Mouse (Mus musculus): ENCODE results near the gene Btbd11. TPM values are rescaled to one million over a fixed set of nuclear protein-coding genes. Genes with fewer than 3 reads are reported as not detected.

Gene Btbd11
- polyA plus RNA-seq, 1 experiment from 2014 or later = 10.5 TPM

DNA sequence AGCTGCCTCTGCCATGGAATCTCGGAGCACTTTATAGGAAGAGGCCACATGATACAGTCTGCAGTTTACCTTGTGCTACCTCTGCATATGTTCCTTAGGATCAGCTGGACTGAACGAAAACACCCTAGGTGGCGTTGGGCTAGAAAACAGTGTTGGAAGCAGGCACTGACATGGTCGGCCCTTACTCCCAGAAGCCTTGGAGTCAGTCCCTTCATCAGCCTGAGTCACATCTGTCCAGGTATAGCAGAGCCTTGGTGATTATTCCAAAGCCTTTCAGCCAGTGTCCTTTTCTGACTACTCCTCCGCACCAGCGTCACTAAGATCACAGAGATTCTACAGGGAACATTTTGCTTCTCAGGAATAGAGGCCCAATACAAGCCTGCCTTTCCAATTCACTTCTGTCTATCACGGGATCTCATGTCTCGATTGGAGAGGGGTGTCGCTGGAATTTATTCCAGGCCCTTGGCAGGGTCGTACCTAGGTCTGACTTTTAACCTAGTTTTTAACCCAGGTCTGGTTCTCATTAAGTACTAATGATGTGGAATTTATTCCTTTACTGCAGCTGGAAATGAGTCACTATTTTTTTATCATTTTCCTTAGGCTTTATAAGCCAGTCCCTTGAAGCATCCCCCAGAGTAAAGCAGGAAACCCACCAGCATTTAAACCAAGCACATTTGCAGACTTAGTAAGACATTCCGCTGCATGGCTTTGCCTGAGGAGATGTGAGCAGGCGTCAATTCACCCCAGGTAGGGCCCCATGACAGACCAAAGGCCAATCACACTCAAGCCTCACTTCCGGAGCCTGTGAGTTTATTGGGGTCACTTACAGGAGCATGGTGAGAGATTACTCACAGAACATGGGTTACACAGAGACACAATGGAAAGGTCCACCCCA lies 192.2 kb downstream of the Btbd11 start:
- Histone ChIP-seq H3K36me3 (no peaks in the 10 kb centered on the region), H3K4me1 (peaks cover 11% of the 10 kb centered on the region; the same call in 1 of the 2 replicates), H3K4me2 (replicated peaks) (no peak overlapping the region), H3K27ac (no peak overlapping the region), H3K27me3 (no peaks in the 10 kb centered on the region), H3K9me3 (no peaks in the 10 kb centered on the region), H3K4me3 (no peak overlapping the region), H3K9ac (no peak overlapping the region)
- ATAC-seq (ENCODE audit: insufficient number of reproducible peaks, insufficient read depth, low FRiP score, low TSS enrichment) = no peak
- WGBS = 36% methylated on average over 13 of the region's 13 CpGs

GRCm38 (mm10) chr10:85587758-85588157 lies 201.1 kb downstream of the Btbd11 start:
- 94% methylated on average over 3 of the region's 3 CpGs for whole genome bisulfite sequencing
- Histone ChIP-seq H3K4me3 (no peak overlapping the region), H3K9ac (no peak overlapping the region)

GRCm38 (mm10) chr10:85590043-85590442 lies 203.4 kb downstream of the Btbd11 start:
- WGBS = 85% methylated on average over 2 of the region's 2 CpGs
- no peak overlapping the region for H3K4me3 ChIP-seq
- no peak overlapping the region for H3K4me2 ChIP-seq (replicated peaks)
- no peaks in the 10 kb centered on the region for H3K4me1 ChIP-seq
- no peak for ATAC-seq (ENCODE audit: insufficient number of reproducible peaks, insufficient read depth, low FRiP score, low TSS enrichment)
- no peak overlapping the region for H3K9ac ChIP-seq
- H3K9me3 ChIP-seq = no peaks in the 10 kb centered on the region
- H3K27ac ChIP-seq = no peak overlapping the region
- H3K36me3 ChIP-seq = no peaks in the 10 kb centered on the region
- H3K27me3 ChIP-seq = no peaks in the 10 kb centered on the region

More at GRCm38 (mm10) chr10:85587758-85588157, 201.1 kb downstream of the Btbd11 start:
- no peak for ATAC-seq (ENCODE audit: insufficient number of reproducible peaks, insufficient read depth, low FRiP score, low TSS enrichment)
- no peaks in the 10 kb centered on the region for H3K27me3 ChIP-seq
- H3K27ac ChIP-seq = no peak overlapping the region
- no peaks in the 10 kb centered on the region for H3K9me3 ChIP-seq
- H3K4me2 ChIP-seq (replicated peaks) = no peak overlapping the region
- H3K36me3 ChIP-seq = no peaks in the 10 kb centered on the region
- no peaks in the 10 kb centered on the region for H3K4me1 ChIP-seq

- Histone ChIP-seq H3K9me3 (no peaks in the 10 kb centered on the region), H3K4me3 (no peak overlapping the region), H3K27me3 (no peaks in the 10 kb centered on the region), H3K9ac (no peak overlapping the region), H3K4me2 (replicated peaks) (no peak overlapping the region), H3K4me1 (no peaks in the 10 kb centered on the region), H3K27ac (no peak overlapping the region), H3K36me3 (no peaks in the 10 kb centered on the region)
- WGBS = 91% methylated on average over 2 of the region's 2 CpGs
- no peak for ATAC-seq (ENCODE audit: insufficient number of reproducible peaks, insufficient read depth, low FRiP score, low TSS enrichment)
Measured at GRCm38 (mm10) chr10:85591296-85591695, 204.7 kb downstream of the Btbd11 start.

GRCm38 (mm10) chr10:85591986-85592385 lies 205.4 kb downstream of the Btbd11 start:
- no peak for ATAC-seq (ENCODE audit: insufficient number of reproducible peaks, insufficient read depth, low FRiP score, low TSS enrichment)
- no peak overlapping the region for H3K4me2 ChIP-seq (replicated peaks)
- no peaks in the 10 kb centered on the region for H3K9me3 ChIP-seq
- H3K27ac ChIP-seq = no peak overlapping the region
- no peak overlapping the region for H3K9ac ChIP-seq
- no peaks in the 10 kb centered on the region for H3K27me3 ChIP-seq
- 41% methylated on average over 6 of the region's 6 CpGs for WGBS
- no peaks in the 10 kb centered on the region for H3K36me3 ChIP-seq
- no peaks in the 10 kb centered on the region for H3K4me1 ChIP-seq
- no peak overlapping the region for H3K4me3 ChIP-seq

DNA sequence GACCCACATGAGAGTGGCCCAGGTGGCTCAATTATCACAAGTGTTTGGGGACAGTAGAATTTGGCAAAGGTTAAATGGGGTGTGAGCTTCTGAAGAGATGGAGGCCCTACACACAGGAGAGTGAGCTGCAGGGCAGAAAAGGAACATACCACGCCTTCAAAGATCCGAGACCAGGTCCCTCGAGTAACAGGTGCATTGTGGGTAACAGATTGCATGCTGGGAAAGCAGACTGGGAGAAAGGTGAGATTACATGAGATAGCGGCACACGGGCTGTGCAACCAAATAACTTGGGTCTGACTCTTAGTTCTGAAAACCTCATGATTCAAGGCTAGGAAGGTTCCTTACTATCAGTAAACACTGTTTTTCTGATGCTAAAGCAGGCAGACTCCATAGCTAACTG lies 209.7 kb downstream of the Btbd11 start:
- no peak overlapping the region for H3K9ac ChIP-seq
- no peak for ATAC-seq (ENCODE audit: insufficient number of reproducible peaks, insufficient read depth, low FRiP score, low TSS enrichment)
- WGBS = 88% methylated on average over 5 of the region's 5 CpGs
- no peak overlapping the region for H3K27ac ChIP-seq
- no peak overlapping the region for H3K4me2 ChIP-seq (replicated peaks)
- H3K9me3 ChIP-seq = no peaks in the 10 kb centered on the region
- no peaks in the 10 kb centered on the region for H3K36me3 ChIP-seq
- no peaks in the 10 kb centered on the region for H3K4me1 ChIP-seq
- peaks cover 6% of the 10 kb centered on the region; the same call in 1 of the 2 replicates for H3K27me3 ChIP-seq
- no peak overlapping the region for H3K4me3 ChIP-seq

GRCm38 (mm10) chr10:85598093-85598599 lies 211.5 kb downstream of the Btbd11 start:
- Histone ChIP-seq H3K4me2 (replicated peaks) (peak overlapping the region; percentile 78), H3K9me3 (no peaks in the 10 kb centered on the region), H3K4me1 (no peaks in the 10 kb centered on the region), H3K36me3 (no peaks in the 10 kb centered on the region), H3K27me3 (peaks cover 6% of the 10 kb centered on the region; the same call in 1 of the 2 replicates), H3K27ac (no peak overlapping the region), H3K9ac (peak overlapping the region; percentile 59), H3K4me3 (peak overlapping the region; percentile 47)
- ATAC-seq (ENCODE audit: insufficient number of reproducible peaks, insufficient read depth, low FRiP score, low TSS enrichment) = 0 out of 2 replicates have a peak, but pooled peaks have one; percentile 30
- WGBS = 46% methylated on average over 9 of the region's 9 CpGs

GRCm38 (mm10) chr10:85598603-85599542 lies 212.3 kb downstream of the Btbd11 start:
- H3K27me3 ChIP-seq = peaks cover 6% of the 10 kb centered on the region; the same call in 1 of the 2 replicates
- peak overlapping the region; percentile 59 for H3K9ac ChIP-seq
- H3K36me3 ChIP-seq = no peaks in the 10 kb centered on the region
- no peaks in the 10 kb centered on the region for H3K9me3 ChIP-seq
- H3K27ac ChIP-seq = no peak overlapping the region
- peak overlapping the region; percentile 78 for H3K4me2 ChIP-seq (replicated peaks)
- WGBS = under 1% methylated on average over 41 of the region's 41 CpGs
- ATAC-seq (ENCODE audit: insufficient number of reproducible peaks, insufficient read depth, low FRiP score, low TSS enrichment) = 0 out of 2 replicates have a peak, but pooled peaks have one; percentile 24
- H3K4me1 ChIP-seq = no peaks in the 10 kb centered on the region
- peak overlapping the region; percentile 47 for H3K4me3 ChIP-seq

GRCm38 (mm10) chr10:85602546-85602945 lies 215.9 kb downstream of the Btbd11 start:
- Histone ChIP-seq H3K27me3 (peaks cover 6% of the 10 kb centered on the region; the same call in 1 of the 2 replicates), H3K4me2 (replicated peaks) (no peak overlapping the region), H3K27ac (no peak overlapping the region), H3K9me3 (no peaks in the 10 kb centered on the region), H3K4me3 (no peak overlapping the region), H3K4me1 (no peaks in the 10 kb centered on the region), H3K36me3 (no peaks in the 10 kb centered on the region), H3K9ac (no peak overlapping the region)
- 82% methylated on average over 11 of the region's 11 CpGs for WGBS
- no peak for ATAC-seq (ENCODE audit: insufficient number of reproducible peaks, insufficient read depth, low FRiP score, low TSS enrichment)

DNA sequence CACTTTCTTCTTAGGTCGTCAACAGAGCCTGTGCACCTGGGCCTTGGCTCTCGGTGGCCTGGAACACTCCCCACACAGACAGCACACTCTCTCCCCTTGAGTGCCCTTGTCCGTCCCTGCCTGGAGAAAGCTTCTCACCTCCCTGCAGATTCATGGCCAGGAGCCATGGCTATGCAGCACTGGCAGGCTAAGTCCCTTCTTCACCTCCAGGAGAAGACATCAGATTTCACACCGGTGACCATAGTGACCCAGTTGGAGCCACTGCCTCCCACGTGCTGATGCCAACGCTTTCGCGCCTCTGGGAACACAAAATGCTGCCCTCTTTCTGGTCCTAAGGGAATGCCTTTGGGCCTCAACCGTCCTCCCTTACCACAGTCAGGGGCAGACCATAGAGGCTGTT lies 217.9 kb downstream of the Btbd11 start:
- H3K9me3 ChIP-seq = no peaks in the 10 kb centered on the region
- 75% methylated on average over 9 of the region's 9 CpGs for WGBS

GRCm38 (mm10) chr10:85608550-85609278 lies 222.1 kb downstream of the Btbd11 start:
- WGBS = 84% methylated on average over 14 of the region's 14 CpGs
- no peak for ATAC-seq (ENCODE audit: insufficient number of reproducible peaks, insufficient read depth, low FRiP score, low TSS enrichment)
- no peaks in the 10 kb centered on the region for H3K4me1 ChIP-seq
- H3K36me3 ChIP-seq = no peaks in the 10 kb centered on the region
- H3K4me3 ChIP-seq = no peak overlapping the region
- no peak overlapping the region for H3K4me2 ChIP-seq (replicated peaks)
- no peak overlapping the region for H3K27ac ChIP-seq
- no peak overlapping the region for H3K9ac ChIP-seq
- H3K9me3 ChIP-seq = no peaks in the 10 kb centered on the region
- no peaks in the 10 kb centered on the region for H3K27me3 ChIP-seq

More for the DNA sequence above, 217.9 kb downstream of the Btbd11 start:
- no peak overlapping the region for H3K9ac ChIP-seq
- no peaks in the 10 kb centered on the region for H3K27me3 ChIP-seq
- H3K4me2 ChIP-seq (replicated peaks) = no peak overlapping the region
- H3K4me1 ChIP-seq = no peaks in the 10 kb centered on the region
- ATAC-seq (ENCODE audit: insufficient number of reproducible peaks, insufficient read depth, low FRiP score, low TSS enrichment) = no peak
- H3K36me3 ChIP-seq = no peaks in the 10 kb centered on the region
- H3K4me3 ChIP-seq = no peak overlapping the region
- no peak overlapping the region for H3K27ac ChIP-seq

All from embryonic facial prominence, embryonic 12.5 days (tissue).